Mouse (Mus musculus) liver, adult 2 months (tissue): ENCODE measurements around the gene Parvg.

Source experiments
- CTCF ChIP-seq: fragments of 200-500 bp; IDR thresholded peaks from 2 replicates; pipeline ENCODE4 v1.5.1; 2011; ENCODE audit warnings: low read depth, low read length, control low read depth
- POLR2A ChIP-seq: fragments of 200-500 bp; IDR thresholded peaks from 2 replicates; pipeline ENCODE4 v1.6.1; 2011; ENCODE audit warnings: low read length, control low read depth; ENCODE audit not compliant: insufficient read depth; ENCODE audit errors: extremely low read depth

DNA sequence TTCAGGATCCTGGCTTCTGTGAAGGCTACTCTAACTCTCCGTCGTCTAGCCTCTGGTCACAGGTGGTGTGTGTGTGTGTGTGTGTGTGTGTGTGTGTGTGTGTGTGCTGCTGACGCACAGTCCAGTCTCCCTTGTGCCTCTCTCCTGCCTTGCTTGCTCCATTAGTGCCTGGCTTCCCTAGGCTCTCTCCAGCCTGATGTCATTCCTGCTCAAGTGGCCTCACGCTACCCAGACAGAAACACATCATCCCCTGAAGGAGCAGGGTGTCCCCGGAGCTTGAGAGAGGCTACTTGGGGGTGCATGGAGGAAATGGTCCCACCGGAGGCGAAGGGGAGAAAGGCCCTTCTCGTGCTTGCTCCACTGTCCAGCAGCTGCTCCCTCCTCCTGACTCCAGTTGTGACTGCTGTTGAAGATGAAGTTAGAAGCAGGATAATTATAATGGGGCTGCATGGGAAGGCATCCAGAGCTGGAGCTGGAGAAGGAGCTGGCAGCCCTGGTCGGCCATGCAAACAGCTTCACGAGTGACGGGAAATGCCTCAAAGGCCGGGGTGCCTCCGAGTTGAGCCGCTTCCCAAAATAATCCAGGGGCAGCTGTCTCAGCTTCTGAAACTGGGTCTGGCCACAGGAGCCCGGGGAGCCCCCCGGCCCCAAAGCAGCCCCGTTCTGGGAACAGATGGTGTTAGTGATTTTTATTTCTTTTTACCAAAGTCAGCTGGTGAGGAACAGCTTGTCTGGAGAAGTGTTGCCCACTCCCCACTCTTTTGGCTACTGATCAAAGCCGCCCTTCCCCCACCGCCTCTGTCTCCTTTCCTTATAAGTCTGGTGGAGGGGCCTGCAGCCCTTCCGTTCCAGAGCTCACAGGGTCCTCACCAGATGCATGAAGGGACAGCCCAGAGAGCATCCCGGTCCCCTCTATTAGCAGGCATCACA lies 28.4 kb downstream of the Parvg start:
- TF ChIP-seq CTCF (no peak), POLR2A (no peak)
